Mouse (Mus musculus) stomach, postnatal 0 days (tissue): ENCODE results near the gene Sirt4. TPM values are rescaled to one million over a fixed set of nuclear protein-coding genes. Genes with fewer than 3 reads are reported as not detected.

Source experiments
- ATAC-seq: fragments of 200-750 bp; cut with Nextera tagmentation; 2 replicates; pipeline ENCODE4 v1.8.0; 2017; ENCODE audit not compliant: low FRiP score, low TSS enrichment
- DNase-seq: peaks from one replicate; pipeline ENCODE4 v3.0.0-alpha.2; 2016; ENCODE audit warnings: low spot score
- H3K27ac ChIP-seq: fragments of 300-500 bp; sonication (generic); replicated peaks from 2 replicates; pipeline ENCODE4 v1.5.1; 2014; ENCODE audit warnings: mild to moderate bottlenecking, control low read depth
- H3K27me3 ChIP-seq: fragments of 300-500 bp; sonication (generic); 2 replicates; pipeline ENCODE4 v1.6.1; 2014; ENCODE audit warnings: low read length; ENCODE audit not compliant: control insufficient read depth, insufficient read depth
- H3K36me3 ChIP-seq: fragments of 300-500 bp; sonication (generic); 2 replicates; pipeline ENCODE4 v1.6.1; 2014; ENCODE audit warnings: low read length, mixed read lengths; ENCODE audit not compliant: control insufficient read depth, insufficient read depth
- H3K4me1 ChIP-seq: fragments of 300-500 bp; sonication (generic); replicated peaks from 2 replicates; pipeline ENCODE4 v1.6.1; 2014; ENCODE audit warnings: antibody characterized with exemption; ENCODE audit not compliant: control insufficient read depth, insufficient read depth
- H3K4me2 ChIP-seq: fragments of 300-500 bp; sonication (generic); replicated peaks from 2 replicates; pipeline ENCODE4 v1.6.1; 2014; ENCODE audit warnings: low read depth, mild to moderate bottlenecking, control low read depth, moderate library complexity
- H3K4me3 ChIP-seq: fragments of 300-500 bp; sonication (generic); 2 replicates; pipeline ENCODE4 v1.5.1; 2014; ENCODE audit warnings: low read depth, low read length, control low read depth
- H3K9ac ChIP-seq: fragments of 300-500 bp; sonication (generic); 2 replicates; pipeline ENCODE4 v1.6.1; 2014; ENCODE audit warnings: mild to moderate bottlenecking, low read length, control low read depth, mixed read lengths
- H3K9me3 ChIP-seq: fragments of 300-500 bp; sonication (generic); 2 replicates; pipeline ENCODE4 v1.6.1; 2016; ENCODE audit warnings: low read length; ENCODE audit not compliant: control insufficient read depth
- CTCF ChIP-seq: IDR thresholded peaks from 2 replicates; pipeline ENCODE4 v1.5.1; 2016; ENCODE audit warnings: antibody characterized with exemption, low read depth, mild to moderate bottlenecking, moderate library complexity
- EP300 ChIP-seq: optimal IDR thresholded peaks from 2 replicates; pipeline ENCODE3; 2016; ENCODE audit warnings: antibody characterized with exemption
- WGBS: fragments of 180-500 bp; shearing (Covaris S2); extraction: QIAGEN DNeasy Blood & Tissue Kit; methylation state at CpG from one replicate; pipeline ENCODE4 v1.1.7; 2014; 5-methylcytosine and 5-hydroxymethylcytosine counted together
- polyA plus RNA-seq: library from polyadenylated mRNA; unstranded; fragments of >200 nt; fragmentation: Nextera tagmentation; extraction: Ambion mirVana; gene quantifications from 2 replicates; pipeline ENCODE4 v1.2.1, GENCODE M21; 2015

The Sirt4 gene
- polyA plus RNA-seq, 1 experiment from 2014 or later: 11.5 TPM

DNA sequence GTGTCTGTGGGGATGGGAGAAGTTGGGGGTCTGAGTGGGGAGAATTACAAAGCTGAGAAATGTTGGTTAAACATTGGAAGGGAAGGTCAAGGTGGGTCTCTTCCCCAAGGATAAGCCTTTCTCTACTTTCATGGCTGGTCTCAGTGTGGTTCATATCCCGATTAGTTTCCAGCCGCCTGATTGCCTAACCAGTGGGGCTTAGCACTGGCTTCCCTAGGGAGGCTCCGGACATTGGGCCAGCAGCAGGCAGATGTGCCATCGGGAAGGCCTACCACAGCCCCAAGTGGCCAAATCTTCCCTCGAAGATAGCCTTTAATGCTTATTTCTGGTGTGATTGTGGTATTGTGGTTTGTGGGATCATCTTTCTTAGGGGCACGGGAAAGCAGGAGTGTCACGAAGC, 27.9 kb upstream of the Sirt4 start:
- Histone ChIP-seq H3K27me3 (no peaks in the 10 kb centered on the region), H3K9me3 (no peaks in the 10 kb centered on the region), H3K9ac (no peak overlapping the region), H3K27ac (no peak overlapping the region), H3K4me2 (no peak overlapping the region), H3K36me3 (no peaks in the 10 kb centered on the region), H3K4me1 (peaks cover 12% of the 10 kb centered on the region), H3K4me3 (no peak overlapping the region)
- ATAC-seq (no peak), DNase-seq (no peak)
- 92% methylated on average over 7 of the region's 7 CpGs for WGBS
- TF ChIP-seq EP300: no peak
- no peak for TF ChIP-seq CTCF

DNA sequence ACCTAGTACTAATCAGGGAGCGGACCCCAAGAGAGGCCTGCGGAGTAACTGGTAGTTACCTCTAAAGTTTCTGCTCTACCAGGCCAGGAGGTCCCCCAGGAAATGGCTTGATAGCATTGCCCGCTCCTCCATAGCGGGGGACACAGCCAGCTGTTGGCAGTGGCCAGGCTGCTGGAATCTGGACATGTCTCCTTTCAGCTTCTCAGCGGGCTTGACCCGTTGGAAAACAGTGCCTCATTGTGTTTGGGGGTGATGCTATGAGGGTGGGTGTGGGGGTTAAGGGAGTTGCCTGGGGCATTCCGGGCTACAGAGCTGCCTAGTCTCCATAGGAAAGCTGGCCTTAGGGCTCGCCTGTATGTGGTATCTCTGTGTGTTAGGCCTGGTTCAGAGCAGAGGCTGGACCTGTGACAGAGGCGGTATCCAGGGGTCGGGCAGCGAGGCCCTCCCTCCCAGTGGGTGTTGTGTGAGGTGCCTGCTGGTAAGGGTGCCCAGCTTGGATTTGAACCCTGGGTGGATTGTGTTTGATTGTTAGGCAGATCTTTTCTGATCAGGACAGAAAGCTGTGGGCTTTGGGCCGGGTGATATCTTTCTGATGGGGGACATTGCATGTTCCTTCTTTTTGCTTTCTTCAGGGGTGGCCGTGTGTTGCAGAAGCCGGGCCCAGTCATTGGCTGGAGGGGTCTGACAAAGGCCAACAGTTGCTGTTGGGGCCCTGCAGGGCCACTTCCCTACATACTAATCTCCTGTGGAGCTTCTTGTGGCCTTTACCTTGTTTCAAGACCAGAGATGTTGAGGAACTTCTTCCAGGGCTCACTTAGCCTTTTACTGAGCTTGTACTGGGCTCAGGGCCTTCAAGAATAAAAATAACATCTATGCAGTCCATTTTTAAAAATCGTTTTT, 25.5 kb upstream of the Sirt4 start:
- DNase-seq (no peak), ATAC-seq (no peak)
- peak overlapping the region; percentile 86 for H3K27ac ChIP-seq
- no peaks in the 10 kb centered on the region for H3K9me3 ChIP-seq
- TF ChIP-seq CTCF: no peak
- TF ChIP-seq EP300: no peak
- peak overlapping the region; percentile 87 for H3K4me2 ChIP-seq
- H3K4me1 ChIP-seq: peaks cover 9% of the 10 kb centered on the region
- no peaks in the 10 kb centered on the region for H3K36me3 ChIP-seq
- H3K4me3 ChIP-seq: peak overlapping the region; percentile 93
- peak overlapping the region; percentile 41 for H3K9ac ChIP-seq
- no peaks in the 10 kb centered on the region for H3K27me3 ChIP-seq
- 68% methylated on average over 15 of the region's 15 CpGs for WGBS

- peak overlapping the region; percentile 87 for H3K4me2 ChIP-seq
- 31% methylated on average over 15 of the region's 15 CpGs for WGBS
- no peaks in the 10 kb centered on the region for H3K36me3 ChIP-seq
- no peak for DNase-seq
- H3K27ac ChIP-seq: peak overlapping the region; percentile 86
- peak overlapping the region; percentile 93 for H3K4me3 ChIP-seq
- H3K4me1 ChIP-seq: peaks cover 3% of the 10 kb centered on the region
- no peaks in the 10 kb centered on the region for H3K9me3 ChIP-seq
- H3K9ac ChIP-seq: peak overlapping the region; percentile 41
- H3K27me3 ChIP-seq: no peaks in the 10 kb centered on the region
- ATAC-seq: no peak
- TF ChIP-seq EP300 (no peak), CTCF (no peak)
Observed at GRCm38 (mm10) chr5:115509321-115509761, 24.8 kb upstream of the Sirt4 start.

- H3K27ac ChIP-seq: peak overlapping the region; percentile 86; the same call in 1 of the 2 replicates
- no peak for DNase-seq
- no peaks in the 10 kb centered on the region for H3K36me3 ChIP-seq
- ATAC-seq: peak; percentile 13; the same call in 1 of the 2 replicates
- WGBS: 37% methylated on average over 10 of the region's 10 CpGs
- peak overlapping the region; percentile 92 for H3K9ac ChIP-seq
- no peaks in the 10 kb centered on the region for H3K27me3 ChIP-seq
- H3K4me3 ChIP-seq: peak overlapping the region; percentile 93
- H3K4me2 ChIP-seq: peak overlapping the region; percentile 87
- H3K4me1 ChIP-seq: peaks cover 2% of the 10 kb centered on the region
- H3K9me3 ChIP-seq: no peaks in the 10 kb centered on the region
- no peak for TF ChIP-seq CTCF
Observed at GRCm38 (mm10) chr5:115508859-115509147, 24.3 kb upstream of the Sirt4 start.

GRCm38 (mm10) chr5:115507981-115508858, 23.7 kb upstream of the Sirt4 start:
- TF ChIP-seq EP300: no peak
- no peak for TF ChIP-seq CTCF
- Histone ChIP-seq H3K4me3 (peak overlapping the region; percentile 93), H3K4me2 (peak overlapping the region; percentile 87), H3K36me3 (no peaks in the 10 kb centered on the region), H3K4me1 (peaks cover 2% of the 10 kb centered on the region), H3K9me3 (no peaks in the 10 kb centered on the region), H3K27me3 (no peaks in the 10 kb centered on the region), H3K27ac (peak overlapping the region; percentile 86), H3K9ac (peak overlapping the region; percentile 92)
- no peak for DNase-seq
- ATAC-seq: no peak
- 33% methylated on average over 18 of the region's 18 CpGs for WGBS
